Mouse (Mus musculus) megakaryocyte, embryonic 14.5 days (primary cell): ENCODE measurements at regions not wholly inside any gene's neighbourhood (a gene's known extent, or its start where the extent isn't known, plus 50 kb on each side); places are given as distances from the start of the nearest gene placed in this dataset.

Experiments
- FLI1 ChIP-seq: IDR thresholded peaks from 2 replicates; pipeline ENCODE4 v1.6.1; 2012; ENCODE audit warnings: low read length, inconsistent platforms, mixed read lengths
- GATA1 ChIP-seq: IDR thresholded peaks from 3 replicates; pipeline ENCODE4 v1.6.1; 2012; ENCODE audit warnings: mixed read lengths, low read length, inconsistent platforms, borderline replicate concordance

GRCm38 (mm10) chr10:118599197-118599596 lies 158.4 kb downstream of the Ifng start:
- TF ChIP-seq GATA1 (no peak), FLI1 (no peak)
